Mouse (Mus musculus) forebrain, embryonic 10.5 days (tissue): ENCODE measurements around the gene Sema7a. TPM values are rescaled to one million over a fixed set of nuclear protein-coding genes. Genes with fewer than 3 reads are reported as not detected.
A peak's percentile ranks its signal among the peaks of the same experiment; 100 is the strongest.

ENCODE experiments used
- DNase-seq: peaks from one replicate; pipeline ENCODE4 v3.0.0-alpha.2; 2017; ENCODE audit warnings: low spot score; ENCODE audit errors: extremely low spot score
- H3K27ac ChIP-seq: fragments of 300-500 bp; sonication (generic); 2 replicates; pipeline ENCODE4 v1.5.1; 2016; ENCODE audit warnings: mild to moderate bottlenecking
- H3K27me3 ChIP-seq: fragments of 300-500 bp; sonication (generic); 2 replicates; pipeline ENCODE4 v1.6.1; 2016; ENCODE audit warnings: mild to moderate bottlenecking; ENCODE audit not compliant: poor library complexity, severe bottlenecking
- H3K36me3 ChIP-seq: fragments of 300-500 bp; sonication (generic); replicated peaks from 2 replicates; pipeline ENCODE4 v1.6.1; 2016; ENCODE audit warnings: mild to moderate bottlenecking, moderate library complexity
- H3K4me1 ChIP-seq: fragments of 300-500 bp; sonication (generic); 2 replicates; pipeline ENCODE4 v1.6.1; 2016
- H3K4me3 ChIP-seq: fragments of 300-500 bp; sonication (generic); 2 replicates; pipeline ENCODE4 v1.5.1; 2016; ENCODE audit warnings: mild to moderate bottlenecking, moderate library complexity
- H3K9me3 ChIP-seq: fragments of 300-500 bp; sonication (generic); 2 replicates; pipeline ENCODE4 v1.6.1; 2016; ENCODE audit warnings: mild to moderate bottlenecking, moderate library complexity
- WGBS: fragments of 180-500 bp; shearing (Covaris S2); methylation state at CpG from one replicate; pipeline ENCODE4 v1.1.7; 2016; 5-methylcytosine and 5-hydroxymethylcytosine counted together
- polyA plus RNA-seq: library from polyadenylated mRNA; unstranded; fragments of >200 nt; fragmentation: Nextera tagmentation; extraction: Ambion mirVana; gene quantifications from 2 replicates; pipeline ENCODE4 v1.2.1, GENCODE M21; 2016

The Sema7a gene
- polyA plus RNA-seq, 1 experiment from 2014 or later = 0.14 TPM

- no peak for DNase-seq
Observed at GRCm38 (mm10) chr9:57997511-57998031, 57.7 kb downstream of the Sema7a start.

GRCm38 (mm10) chr9:57998032-57998659 is 58.2 kb downstream of the Sema7a start:
- Histone ChIP-seq H3K4me3 (peak overlapping the region; percentile 48), H3K9me3 (no peaks in the 10 kb centered on the region), H3K36me3 (no peaks in the 10 kb centered on the region), H3K27me3 (peaks cover 50% of the 10 kb centered on the region), H3K27ac (0 out of 2 replicates have a peak overlapping the region, but pooled peaks have one; percentile 22), H3K4me1 (peaks cover 27% of the 10 kb centered on the region)
- under 1% methylated on average over 20 of the region's 20 CpGs for WGBS
- DNase-seq = peak; percentile 67

More at GRCm38 (mm10) chr9:57997511-57998031, 57.7 kb downstream of the Sema7a start:
- peak overlapping the region; percentile 48 for H3K4me3 ChIP-seq
- 0 out of 2 replicates have a peak overlapping the region, but pooled peaks have one; percentile 22 for H3K27ac ChIP-seq
- H3K27me3 ChIP-seq = peaks cover 50% of the 10 kb centered on the region
- no peaks in the 10 kb centered on the region for H3K9me3 ChIP-seq
- H3K36me3 ChIP-seq = no peaks in the 10 kb centered on the region
- 24% methylated on average over 13 of the region's 13 CpGs for WGBS
- H3K4me1 ChIP-seq = peaks cover 29% of the 10 kb centered on the region

- no peak overlapping the region for H3K27ac ChIP-seq
- no peaks in the 10 kb centered on the region for H3K9me3 ChIP-seq
- peaks cover 27% of the 10 kb centered on the region for H3K4me1 ChIP-seq
- H3K4me3 ChIP-seq = no peak overlapping the region
- no peaks in the 10 kb centered on the region for H3K36me3 ChIP-seq
- peaks cover 50% of the 10 kb centered on the region for H3K27me3 ChIP-seq
- no peak for DNase-seq
- WGBS = 58% methylated on average over 2 of the region's 2 CpGs
Observed at GRCm38 (mm10) chr9:57998685-57999084, 58.8 kb downstream of the Sema7a start.

GRCm38 (mm10) chr9:57999676-58000075 is 59.8 kb downstream of the Sema7a start:
- WGBS = 58% methylated on average over 2 of the region's 2 CpGs
- H3K4me1 ChIP-seq = peaks cover 20% of the 10 kb centered on the region
- H3K27me3 ChIP-seq = peaks cover 50% of the 10 kb centered on the region
- no peaks in the 10 kb centered on the region for H3K9me3 ChIP-seq
- H3K27ac ChIP-seq = no peak overlapping the region
- DNase-seq = no peak
- no peak overlapping the region for H3K4me3 ChIP-seq
- no peaks in the 10 kb centered on the region for H3K36me3 ChIP-seq

- no peak for DNase-seq
- Histone ChIP-seq H3K4me3 (no peak overlapping the region), H3K27ac (no peak overlapping the region), H3K9me3 (no peaks in the 10 kb centered on the region), H3K36me3 (no peaks in the 10 kb centered on the region), H3K4me1 (peaks cover 12% of the 10 kb centered on the region), H3K27me3 (peaks cover 22% of the 10 kb centered on the region)
- 40% methylated on average over 2 of the region's 2 CpGs for WGBS
Observed at GRCm38 (mm10) chr9:58003272-58003671, 63.4 kb downstream of the Sema7a start.

GRCm38 (mm10) chr9:58005753-58006461 is 66.0 kb downstream of the Sema7a start, which contains the start of gene Cyp11a1:
TSS of gene Cyp11a1 (plus strand) at chr9:58006411.
- Histone ChIP-seq H3K4me3 (no peak within 1 kb of the TSS), H3K36me3 (no peaks in the 10 kb centered on the region), H3K27ac (no peak within 1 kb of the TSS), H3K27me3 (0 out of 2 replicates have a peak, but pooled peaks cover 6% of the 10 kb centered on the region), H3K4me1 (peaks cover 28% of the 10 kb centered on the region), H3K9me3 (no peaks in the 10 kb centered on the region)
- WGBS = 88% methylated on average over 16 of the region's 16 CpGs
- DNase-seq = no peak

- WGBS = 72% methylated on average over 12 of the region's 12 CpGs
- H3K4me3 ChIP-seq = peak overlapping the region; percentile 31
Observed at GRCm38 (mm10) chr9:58008336-58009014, 68.6 kb downstream of the Sema7a start.

GRCm38 (mm10) chr9:58009015-58009362 is 69.1 kb downstream of the Sema7a start:
- Histone ChIP-seq H3K4me1 (peaks cover 43% of the 10 kb centered on the region), H3K4me3 (peak overlapping the region; percentile 31), H3K36me3 (no peaks in the 10 kb centered on the region), H3K27me3 (0 out of 2 replicates have a peak, but pooled peaks cover 6% of the 10 kb centered on the region), H3K9me3 (no peaks in the 10 kb centered on the region), H3K27ac (peak overlapping the region; percentile 89)
- peak; percentile 58 for DNase-seq
- WGBS = 13% methylated on average over 6 of the region's 6 CpGs

More at GRCm38 (mm10) chr9:58008336-58009014, 68.6 kb downstream of the Sema7a start:
- peaks cover 47% of the 10 kb centered on the region for H3K4me1 ChIP-seq
- H3K27ac ChIP-seq = peak overlapping the region; percentile 89
- no peaks in the 10 kb centered on the region for H3K36me3 ChIP-seq
- 0 out of 2 replicates have a peak, but pooled peaks cover 6% of the 10 kb centered on the region for H3K27me3 ChIP-seq
- no peaks in the 10 kb centered on the region for H3K9me3 ChIP-seq
- no peak for DNase-seq

- H3K27ac ChIP-seq = peak overlapping the region; percentile 89
- H3K4me1 ChIP-seq = peaks cover 43% of the 10 kb centered on the region
- DNase-seq = no peak
- H3K4me3 ChIP-seq = no peak overlapping the region
- H3K9me3 ChIP-seq = no peaks in the 10 kb centered on the region
- H3K36me3 ChIP-seq = no peaks in the 10 kb centered on the region
- H3K27me3 ChIP-seq = 0 out of 2 replicates have a peak, but pooled peaks cover 6% of the 10 kb centered on the region
- 51% methylated on average over 3 of the region's 3 CpGs for WGBS
Observed at GRCm38 (mm10) chr9:58009588-58009987, 69.7 kb downstream of the Sema7a start.

- peaks cover 6% of the 10 kb centered on the region; the same call in 1 of the 2 replicates for H3K27me3 ChIP-seq
- 0 out of 2 replicates have a peak overlapping the region, but pooled peaks have one; percentile 54 for H3K27ac ChIP-seq
- no peaks in the 10 kb centered on the region for H3K36me3 ChIP-seq
- 48% methylated on average over 7 of the region's 7 CpGs for WGBS
- peaks cover 43% of the 10 kb centered on the region for H3K4me1 ChIP-seq
- no peak overlapping the region for H3K4me3 ChIP-seq
- DNase-seq = no peak
- no peaks in the 10 kb centered on the region for H3K9me3 ChIP-seq
Observed at GRCm38 (mm10) chr9:58011027-58011426, 71.1 kb downstream of the Sema7a start.

GRCm38 (mm10) chr9:58011552-58011951 is 71.6 kb downstream of the Sema7a start:
- H3K9me3 ChIP-seq = no peaks in the 10 kb centered on the region
- no peak overlapping the region for H3K4me3 ChIP-seq
- H3K4me1 ChIP-seq = peaks cover 43% of the 10 kb centered on the region
- DNase-seq = no peak
- H3K27ac ChIP-seq = 0 out of 2 replicates have a peak overlapping the region, but pooled peaks have one; percentile 54
- peaks cover 6% of the 10 kb centered on the region; the same call in 1 of the 2 replicates for H3K27me3 ChIP-seq
- H3K36me3 ChIP-seq = no peaks in the 10 kb centered on the region
- WGBS = 84% methylated on average over 8 of the region's 8 CpGs
